Mouse (Mus musculus) midbrain, postnatal 0 days (tissue): Measurements from ENCODE around the gene Rmdn2. TPM values are rescaled to one million over a fixed set of nuclear protein-coding genes. Genes with fewer than 3 reads are reported as not detected.

Experiments used
- ATAC-seq: fragments of 200-750 bp; cut with Nextera tagmentation; 2 replicates; pipeline ENCODE4 v1.8.0; 2017; ENCODE audit warnings: moderate number of reproducible peaks, mild to moderate bottlenecking, moderate TSS enrichment, moderate library complexity; ENCODE audit not compliant: low FRiP score
- DNase-seq: peaks from one replicate; pipeline ENCODE4 v3.0.0-alpha.2; 2015; ENCODE audit warnings: low spot score
- H3K27ac ChIP-seq: fragments of 300-500 bp; sonication (generic); 2 replicates; pipeline ENCODE4 v1.5.1; 2014; ENCODE audit warnings: low read depth, mild to moderate bottlenecking, low read length, mixed read lengths
- H3K27me3 ChIP-seq: fragments of 300-500 bp; sonication (generic); 2 replicates; pipeline ENCODE4 v1.6.1; 2014; ENCODE audit warnings: low read length, control low read depth, mixed read lengths; ENCODE audit not compliant: insufficient read depth
- H3K36me3 ChIP-seq: fragments of 300-500 bp; sonication (generic); 2 replicates; pipeline ENCODE4 v1.6.1; 2014; ENCODE audit warnings: low read length, control low read depth, mixed read lengths; ENCODE audit not compliant: insufficient read depth
- H3K4me1 ChIP-seq: fragments of 300-500 bp; sonication (generic); 2 replicates; pipeline ENCODE4 v1.6.1; 2014; ENCODE audit warnings: mild to moderate bottlenecking, control low read depth, antibody characterized with exemption, low read length, mixed read lengths; ENCODE audit not compliant: insufficient read depth
- H3K4me2 ChIP-seq: fragments of 300-500 bp; sonication (generic); 2 replicates; pipeline ENCODE4 v1.6.1; 2014; ENCODE audit warnings: low read depth, mild to moderate bottlenecking, low read length, mixed read lengths; ENCODE audit not compliant: poor library complexity, severe bottlenecking
- H3K4me3 ChIP-seq: fragments of 300-500 bp; sonication (generic); 2 replicates; pipeline ENCODE4 v1.5.1; 2014; ENCODE audit warnings: low read depth, mild to moderate bottlenecking, low read length, moderate library complexity
- H3K9ac ChIP-seq: fragments of 300-500 bp; sonication (generic); replicated peaks from 2 replicates; pipeline ENCODE4 v1.6.1; 2014; ENCODE audit warnings: mild to moderate bottlenecking, low read length, moderate library complexity, mixed read lengths; ENCODE audit not compliant: poor library complexity, severe bottlenecking
- H3K9me3 ChIP-seq: fragments of 300-500 bp; sonication (generic); 2 replicates; pipeline ENCODE4 v1.6.1; 2016; ENCODE audit warnings: low read length, control low read depth
- CTCF ChIP-seq: IDR thresholded peaks from 2 replicates; pipeline ENCODE4 v1.5.1; 2016; ENCODE audit warnings: antibody characterized with exemption, mild to moderate bottlenecking
- WGBS: fragments of 180-500 bp; shearing (Covaris S2); extraction: QIAGEN DNeasy Blood & Tissue Kit; methylation state at CpG from one replicate; pipeline ENCODE4 v1.1.7; 2014; 5-methylcytosine and 5-hydroxymethylcytosine counted together
- polyA plus RNA-seq: library from polyadenylated mRNA; unstranded; fragments of >200 nt; fragmentation: Nextera tagmentation; extraction: Ambion mirVana; gene quantifications from 2 replicates; pipeline ENCODE4 v1.2.1, GENCODE M21; 2015
- total RNA-seq: library from RNA; depleted of rRNA; stranded (reverse); fragments of >200 nt; gene quantifications from 2 replicates; pipeline ENCODE4 v1.2.3, GENCODE M21; 2014

Rmdn2 gene
- total and polyA plus RNA-seq, 2 experiments from 2014 or later = 2.8 to 10.7 TPM

DNA sequence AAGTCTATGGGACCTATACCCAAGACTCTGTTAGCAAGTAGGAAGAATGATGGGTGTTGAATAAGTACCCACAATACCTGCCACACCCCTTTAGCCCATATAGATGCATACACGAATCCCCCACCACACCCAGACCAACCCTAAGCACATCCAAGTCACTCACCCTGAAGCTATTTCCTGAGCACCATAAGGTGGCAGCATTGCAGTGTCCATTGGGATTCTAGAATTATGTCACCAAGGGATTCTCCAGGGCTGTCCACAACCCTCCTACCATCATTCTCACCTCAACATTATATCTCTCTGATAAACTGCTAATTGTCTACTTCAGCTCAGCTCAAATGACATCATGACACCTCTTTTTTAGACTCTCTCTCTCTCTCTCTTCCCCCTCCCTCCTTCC lies 87.5 kb downstream of the Rmdn2 start:
- Histone ChIP-seq H3K27ac (no peak overlapping the region), H3K4me1 (no peaks in the 10 kb centered on the region), H3K4me2 (no peak overlapping the region), H3K4me3 (no peak overlapping the region), H3K9ac (no peak overlapping the region), H3K9me3 (no peaks in the 10 kb centered on the region), H3K36me3 (no peaks in the 10 kb centered on the region), H3K27me3 (no peaks in the 10 kb centered on the region)
- DNase-seq = no peak
- no peak for ATAC-seq
- peak; percentile 60 for TF ChIP-seq CTCF
- WGBS = 25% methylated on average over 1 of the region's 1 CpGs

- H3K4me2 ChIP-seq = no peak overlapping the region
- H3K9me3 ChIP-seq = no peaks in the 10 kb centered on the region
- H3K9ac ChIP-seq = no peak overlapping the region
- H3K4me1 ChIP-seq = no peaks in the 10 kb centered on the region
- no peak for TF ChIP-seq CTCF
- no peak overlapping the region for H3K27ac ChIP-seq
- DNase-seq (no peak), ATAC-seq (no peak)
- H3K27me3 ChIP-seq = no peaks in the 10 kb centered on the region
- WGBS = 84% methylated on average over 5 of the region's 5 CpGs
- H3K36me3 ChIP-seq = no peaks in the 10 kb centered on the region
- H3K4me3 ChIP-seq = no peak overlapping the region
Observed at GRCm38 (mm10) chr17:79700871-79701270, 89.2 kb downstream of the Rmdn2 start.

- H3K27ac ChIP-seq = no peak overlapping the region
- ATAC-seq (no peak), DNase-seq (no peak)
- no peaks in the 10 kb centered on the region for H3K36me3 ChIP-seq
- peaks cover 10% of the 10 kb centered on the region for H3K27me3 ChIP-seq
- TF ChIP-seq CTCF = no peak
- 76% methylated on average over 9 of the region's 9 CpGs for WGBS
- no peak overlapping the region for H3K9ac ChIP-seq
- no peak overlapping the region for H3K4me3 ChIP-seq
- no peaks in the 10 kb centered on the region for H3K9me3 ChIP-seq
- no peaks in the 10 kb centered on the region for H3K4me1 ChIP-seq
- no peak overlapping the region for H3K4me2 ChIP-seq
Observed at GRCm38 (mm10) chr17:79705671-79706455, 94.2 kb downstream of the Rmdn2 start.

GRCm38 (mm10) chr17:79708168-79708567 lies 96.5 kb downstream of the Rmdn2 start:
- no peak overlapping the region for H3K4me3 ChIP-seq
- WGBS = 24% methylated on average over 7 of the region's 7 CpGs
- ATAC-seq (no peak), DNase-seq (no peak)
- H3K36me3 ChIP-seq = no peaks in the 10 kb centered on the region
- H3K27ac ChIP-seq = no peak overlapping the region
- H3K4me1 ChIP-seq = peaks cover 4% of the 10 kb centered on the region; the same call in 1 of the 2 replicates
- no peak for TF ChIP-seq CTCF
- H3K9me3 ChIP-seq = no peaks in the 10 kb centered on the region
- H3K27me3 ChIP-seq = peaks cover 12% of the 10 kb centered on the region
- H3K4me2 ChIP-seq = no peak overlapping the region
- no peak overlapping the region for H3K9ac ChIP-seq

DNA sequence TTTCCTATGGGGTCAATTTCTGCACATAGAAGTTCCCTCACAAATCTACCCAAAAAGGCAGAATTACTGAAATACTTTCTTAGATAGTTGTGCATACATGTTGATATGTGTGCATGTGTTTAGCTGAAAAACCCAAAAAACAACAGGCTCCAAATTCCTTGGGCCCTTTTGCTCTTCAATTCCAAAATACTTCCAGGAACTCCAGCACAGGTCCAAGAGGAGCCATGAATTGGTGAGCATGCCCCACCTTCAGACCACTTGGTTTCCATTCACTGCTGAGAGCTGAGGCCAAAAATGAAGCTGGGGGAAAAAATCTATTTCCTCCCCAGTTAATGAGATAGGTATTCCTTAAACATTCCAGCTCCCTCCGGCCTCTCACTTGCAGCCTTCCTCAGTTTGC lies 98.1 kb downstream of the Rmdn2 start:
- peaks cover 12% of the 10 kb centered on the region; the same call in 1 of the 2 replicates for H3K4me1 ChIP-seq
- WGBS = 52% methylated on average over 1 of the region's 1 CpGs
- no peaks in the 10 kb centered on the region for H3K36me3 ChIP-seq
- H3K9me3 ChIP-seq = no peaks in the 10 kb centered on the region
- no peak overlapping the region for H3K4me2 ChIP-seq
- peaks cover 28% of the 10 kb centered on the region for H3K27me3 ChIP-seq
- H3K27ac ChIP-seq = no peak overlapping the region
- no peak for TF ChIP-seq CTCF
- no peak for DNase-seq
- H3K9ac ChIP-seq = no peak overlapping the region
- no peak overlapping the region for H3K4me3 ChIP-seq
- no peak for ATAC-seq

DNA sequence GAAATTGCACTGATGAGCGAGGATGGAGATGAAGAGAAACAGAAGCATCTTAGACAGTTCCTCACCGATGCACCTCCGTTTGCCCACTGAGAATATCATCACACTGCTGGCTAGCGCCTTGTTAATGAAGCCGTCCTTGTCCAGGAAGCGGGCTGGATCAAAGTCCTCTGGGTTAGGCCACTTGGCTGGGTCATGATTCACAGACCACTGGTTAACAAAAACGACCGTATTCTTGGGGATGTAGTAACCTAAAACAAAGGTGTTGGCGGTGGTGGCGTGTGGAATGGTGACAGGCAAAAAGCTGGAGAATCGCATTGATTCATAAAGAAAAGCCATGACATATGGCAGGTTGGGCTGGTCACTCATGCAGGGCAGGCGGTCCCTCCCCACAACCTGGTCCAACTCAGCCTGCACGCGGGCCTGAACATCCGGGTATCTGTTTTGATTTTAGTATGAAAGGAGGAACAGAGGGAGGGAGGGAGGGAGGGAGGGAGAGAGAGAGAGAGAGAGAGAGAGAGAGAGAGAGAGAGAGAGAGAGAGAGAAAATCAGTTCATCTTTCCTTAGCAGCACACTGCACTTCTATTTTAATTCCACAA lies 98.7 kb downstream of the Rmdn2 start:
- TF ChIP-seq CTCF = no peak
- Histone ChIP-seq H3K36me3 (no peaks in the 10 kb centered on the region), H3K27me3 (peaks cover 33% of the 10 kb centered on the region), H3K4me2 (no peak overlapping the region), H3K27ac (no peak overlapping the region), H3K9ac (no peak overlapping the region), H3K9me3 (no peaks in the 10 kb centered on the region), H3K4me3 (no peak overlapping the region), H3K4me1 (peaks cover 17% of the 10 kb centered on the region; the same call in 1 of the 2 replicates)
- no peak for ATAC-seq
- peak; percentile 43 for DNase-seq
- 12% methylated on average over 15 of the region's 15 CpGs for WGBS
